Mouse (Mus musculus): Measurements from ENCODE around the gene Olfr1368. TPM values are rescaled to one million over a fixed set of nuclear protein-coding genes. Genes with fewer than 3 reads are reported as not detected.

Gene Olfr1368
- polyA plus RNA-seq, 1 experiment from 2014 or later = not detected

DNA sequence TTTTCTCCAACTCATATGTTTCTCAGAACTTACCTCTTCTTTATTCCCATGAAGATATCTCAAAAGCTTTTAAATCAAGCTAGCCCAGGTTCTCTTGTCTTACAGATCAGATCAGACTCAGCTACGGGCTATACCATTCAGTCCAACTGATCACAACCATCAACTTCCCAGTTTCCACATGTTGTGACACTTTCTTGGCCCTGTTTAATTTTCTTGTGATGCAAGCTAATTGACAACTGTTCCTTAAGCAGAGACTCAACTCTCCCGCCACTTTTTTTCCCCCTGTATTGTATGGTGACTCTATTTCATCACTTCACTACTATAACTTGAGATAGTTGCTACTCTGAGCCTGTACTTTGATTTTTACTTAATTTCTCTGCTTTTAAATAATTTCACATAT is 15.9 kb upstream of the Olfr1368 start:
- Histone ChIP-seq H3K27ac (ENCODE audit: low read length) (no peak overlapping the region), H3K36me3 (ENCODE audit: insufficient read depth, low read length) (no peaks in the 10 kb centered on the region), H3K9ac (replicated peaks; ENCODE audit: low read depth) (no peak overlapping the region), H3K4me2 (replicated peaks; ENCODE audit: low read depth, low read length) (peak overlapping the region; percentile 67; the same call in 1 of the 2 replicates), H3K9me3 (ENCODE audit: low read length) (no peaks in the 10 kb centered on the region), H3K27me3 (replicated peaks; ENCODE audit: insufficient read depth, low read length) (no peaks in the 10 kb centered on the region), H3K4me1 (ENCODE audit: insufficient read depth, low read depth, low read length) (0 out of 2 replicates have a peak, but pooled peaks cover 8% of the 10 kb centered on the region), H3K4me3 (ENCODE audit: low read depth, low read length) (peak overlapping the region; percentile 62; the same call in 1 of the 2 replicates)
- TF ChIP-seq CTCF (IDR thresholded peaks at IDR 0.05) (no peak), EP300 (IDR thresholded peaks at IDR 0.05) (no peak)
- peak; percentile 23 for DNase-seq (ENCODE audit: low spot score)
- ATAC-seq = no peak
- WGBS = 31% methylated on average over 2 of the region's 2 CpGs

DNA sequence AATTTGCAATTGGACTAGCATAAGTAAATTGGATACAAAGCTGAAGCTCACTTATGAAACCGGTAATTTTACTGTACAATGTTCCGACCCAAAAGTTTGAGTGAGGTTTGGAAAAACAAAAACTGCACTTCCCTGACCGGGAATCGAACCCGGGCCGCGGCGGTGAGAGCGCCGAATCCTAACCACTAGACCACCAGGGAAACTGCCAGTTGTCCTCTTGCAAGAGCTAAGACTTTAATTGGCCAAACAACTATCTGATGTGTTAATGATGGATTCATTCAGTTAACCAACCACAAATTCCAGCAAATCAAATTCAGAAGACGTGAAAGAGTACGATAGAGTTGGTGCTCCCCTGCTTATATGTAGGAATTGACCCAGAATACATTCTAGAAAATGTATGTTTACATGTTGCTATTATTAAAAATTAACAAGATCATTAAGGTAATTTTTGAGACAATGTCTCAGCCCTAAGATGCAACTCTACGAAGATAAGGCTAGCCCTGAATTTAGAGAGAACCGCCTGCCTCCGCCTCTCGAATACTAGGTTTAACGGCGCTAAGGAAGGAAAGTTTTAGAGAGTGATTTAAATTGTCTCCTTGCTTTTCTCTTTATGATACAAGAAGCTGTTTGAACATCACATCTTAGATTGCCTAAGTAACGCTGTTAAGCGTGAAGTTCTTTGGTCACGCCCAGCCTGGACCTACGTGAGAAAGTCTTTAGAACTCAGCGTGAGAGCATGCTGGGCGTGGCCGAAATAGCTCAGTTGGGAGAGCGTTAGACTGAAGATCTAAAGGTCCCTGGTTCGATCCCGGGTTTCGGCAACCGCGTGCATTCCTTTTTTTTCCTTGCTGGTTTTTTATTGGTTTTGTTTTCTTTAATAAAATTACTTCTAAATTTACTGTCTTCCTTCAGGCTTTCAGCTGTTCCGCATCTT is 15.3 kb upstream of the Olfr1368 start:
- TF ChIP-seq EP300 (IDR thresholded peaks at IDR 0.05) (peak; percentile 43), CTCF (IDR thresholded peaks at IDR 0.05) (no peak)
- Histone ChIP-seq H3K9ac (replicated peaks; ENCODE audit: low read depth) (no peak overlapping the region), H3K36me3 (ENCODE audit: insufficient read depth, low read length) (no peaks in the 10 kb centered on the region), H3K4me1 (ENCODE audit: insufficient read depth, low read depth, low read length) (0 out of 2 replicates have a peak, but pooled peaks cover 8% of the 10 kb centered on the region), H3K4me2 (replicated peaks; ENCODE audit: low read depth, low read length) (peak overlapping the region; percentile 67), H3K27ac (ENCODE audit: low read length) (0 out of 2 replicates have a peak overlapping the region, but pooled peaks have one; percentile 28), H3K4me3 (ENCODE audit: low read depth, low read length) (peak overlapping the region; percentile 62), H3K27me3 (replicated peaks; ENCODE audit: insufficient read depth, low read length) (no peaks in the 10 kb centered on the region), H3K9me3 (ENCODE audit: low read length) (no peaks in the 10 kb centered on the region)
- ATAC-seq (peak; percentile 93), DNase-seq (ENCODE audit: low spot score) (peak; percentile 91)
- WGBS = under 1% methylated on average over 32 of the region's 32 CpGs

DNA sequence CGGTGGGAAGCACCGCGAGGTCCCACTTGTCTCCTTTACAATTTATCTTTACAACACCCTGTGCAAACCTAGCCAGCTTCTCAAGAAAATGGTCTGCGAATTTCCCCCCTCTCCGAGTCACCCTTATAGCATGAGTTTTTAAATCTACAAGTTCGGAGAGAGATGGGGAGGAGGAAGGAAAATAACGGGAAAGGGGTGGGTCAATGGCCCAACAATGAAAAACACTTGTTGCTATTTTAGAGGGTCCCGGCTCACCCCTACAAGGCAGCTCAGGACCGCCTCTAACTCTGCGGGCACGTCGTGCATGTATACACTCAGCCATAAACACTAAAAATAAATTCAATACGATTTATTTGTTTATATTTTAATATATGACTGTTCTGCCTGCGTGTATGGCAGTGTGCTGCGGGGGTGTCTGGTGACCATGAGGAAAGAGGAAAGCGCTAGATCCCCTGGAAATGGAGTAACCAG is 14.4 kb upstream of the Olfr1368 start:
- ATAC-seq (no peak), DNase-seq (ENCODE audit: low spot score) (peak; percentile 19)
- TF ChIP-seq EP300 (IDR thresholded peaks at IDR 0.05) (no peak), CTCF (IDR thresholded peaks at IDR 0.05) (no peak)
- H3K9me3 ChIP-seq (ENCODE audit: low read length) = no peaks in the 10 kb centered on the region
- no peaks in the 10 kb centered on the region for H3K36me3 ChIP-seq (ENCODE audit: insufficient read depth, low read length)
- H3K27me3 ChIP-seq (replicated peaks; ENCODE audit: insufficient read depth, low read length) = no peaks in the 10 kb centered on the region
- no peak overlapping the region for H3K27ac ChIP-seq (ENCODE audit: low read length)
- H3K9ac ChIP-seq (replicated peaks; ENCODE audit: low read depth) = peak overlapping the region; percentile 43
- under 1% methylated on average over 16 of the region's 16 CpGs for WGBS
- peak overlapping the region; percentile 67 for H3K4me2 ChIP-seq (replicated peaks; ENCODE audit: low read depth, low read length)
- H3K4me1 ChIP-seq (ENCODE audit: insufficient read depth, low read depth, low read length) = 0 out of 2 replicates have a peak, but pooled peaks cover 8% of the 10 kb centered on the region
- H3K4me3 ChIP-seq (ENCODE audit: low read depth, low read length) = peak overlapping the region; percentile 62

DNA sequence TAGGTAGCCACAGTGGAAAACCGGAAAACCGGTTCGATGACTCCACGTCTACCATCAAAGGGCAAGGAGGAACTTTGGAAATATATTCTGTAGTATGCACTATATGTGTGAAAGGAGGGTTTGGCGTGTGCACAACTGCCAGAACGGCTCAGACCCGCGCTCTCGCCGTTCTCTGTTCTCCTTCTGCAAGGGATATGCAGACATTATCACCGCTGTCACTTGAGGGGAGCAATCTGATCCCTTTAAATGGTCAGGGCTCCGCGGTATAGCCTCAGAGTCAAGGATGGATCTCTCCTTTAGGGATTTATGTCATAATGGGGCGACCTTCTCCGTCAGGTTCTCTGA is 13.8 kb upstream of the Olfr1368 start:
- Histone ChIP-seq H3K36me3 (ENCODE audit: insufficient read depth, low read length) (no peaks in the 10 kb centered on the region), H3K4me1 (ENCODE audit: insufficient read depth, low read depth, low read length) (0 out of 2 replicates have a peak, but pooled peaks cover 8% of the 10 kb centered on the region), H3K27ac (ENCODE audit: low read length) (no peak overlapping the region), H3K27me3 (replicated peaks; ENCODE audit: insufficient read depth, low read length) (no peaks in the 10 kb centered on the region), H3K4me3 (ENCODE audit: low read depth, low read length) (peak overlapping the region; percentile 62), H3K4me2 (replicated peaks; ENCODE audit: low read depth, low read length) (peak overlapping the region; percentile 67), H3K9me3 (ENCODE audit: low read length) (no peaks in the 10 kb centered on the region), H3K9ac (replicated peaks; ENCODE audit: low read depth) (peak overlapping the region; percentile 43; the same call in 1 of the 2 replicates)
- no peak for TF ChIP-seq CTCF (IDR thresholded peaks at IDR 0.05)
- no peak for TF ChIP-seq EP300 (IDR thresholded peaks at IDR 0.05)
- under 1% methylated on average over 15 of the region's 15 CpGs for WGBS
- DNase-seq (ENCODE audit: low spot score) = peak; percentile 36
- ATAC-seq = no peak

DNA sequence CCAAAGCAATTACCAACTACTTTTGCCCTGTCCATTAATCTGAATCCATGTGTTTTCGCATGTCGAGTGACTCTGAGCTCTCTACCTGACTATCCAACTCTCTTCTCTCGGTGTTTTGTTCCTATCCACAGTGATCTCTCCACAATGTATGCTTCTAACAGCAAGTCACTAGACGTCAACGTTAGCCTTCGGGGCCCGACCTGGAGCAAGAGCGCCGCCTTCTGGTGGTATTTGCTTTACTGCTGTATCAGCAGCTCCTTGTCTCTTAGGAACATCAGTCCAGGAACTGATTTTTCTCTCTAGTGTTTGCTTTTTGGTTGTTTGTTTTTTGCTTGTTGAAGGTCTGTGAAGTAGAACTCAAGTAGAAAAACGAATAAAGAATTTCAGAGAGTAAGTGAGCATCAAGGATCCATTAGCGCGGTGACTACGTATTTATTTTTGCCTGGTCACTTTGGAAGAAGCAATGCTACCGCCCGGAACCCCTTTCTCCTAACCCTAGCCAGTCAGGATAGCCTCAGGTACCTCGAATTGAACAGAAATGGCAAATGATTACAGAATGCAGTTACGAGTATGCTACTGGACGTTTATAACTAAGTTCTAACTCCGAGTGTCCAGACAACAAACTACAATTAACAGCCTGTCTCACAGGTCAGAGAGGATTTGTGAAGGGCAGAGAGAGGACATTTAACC is 13.3 kb upstream of the Olfr1368 start:
- Histone ChIP-seq H3K27ac (ENCODE audit: low read length) (no peak overlapping the region), H3K9me3 (ENCODE audit: low read length) (no peaks in the 10 kb centered on the region), H3K4me1 (ENCODE audit: insufficient read depth, low read depth, low read length) (0 out of 2 replicates have a peak, but pooled peaks cover 8% of the 10 kb centered on the region), H3K9ac (replicated peaks; ENCODE audit: low read depth) (0 out of 2 replicates have a peak overlapping the region, but pooled peaks have one; percentile 43), H3K27me3 (replicated peaks; ENCODE audit: insufficient read depth, low read length) (no peaks in the 10 kb centered on the region), H3K4me3 (ENCODE audit: low read depth, low read length) (peak overlapping the region; percentile 62), H3K36me3 (ENCODE audit: insufficient read depth, low read length) (no peaks in the 10 kb centered on the region), H3K4me2 (replicated peaks; ENCODE audit: low read depth, low read length) (peak overlapping the region; percentile 67)
- WGBS = under 1% methylated on average over 19 of the region's 19 CpGs
- DNase-seq (ENCODE audit: low spot score) (peak; percentile 94), ATAC-seq (peak; percentile 69)
- TF ChIP-seq EP300 (IDR thresholded peaks at IDR 0.05) (peak; percentile 65), CTCF (IDR thresholded peaks at IDR 0.05) (peak; percentile 91)

DNA sequence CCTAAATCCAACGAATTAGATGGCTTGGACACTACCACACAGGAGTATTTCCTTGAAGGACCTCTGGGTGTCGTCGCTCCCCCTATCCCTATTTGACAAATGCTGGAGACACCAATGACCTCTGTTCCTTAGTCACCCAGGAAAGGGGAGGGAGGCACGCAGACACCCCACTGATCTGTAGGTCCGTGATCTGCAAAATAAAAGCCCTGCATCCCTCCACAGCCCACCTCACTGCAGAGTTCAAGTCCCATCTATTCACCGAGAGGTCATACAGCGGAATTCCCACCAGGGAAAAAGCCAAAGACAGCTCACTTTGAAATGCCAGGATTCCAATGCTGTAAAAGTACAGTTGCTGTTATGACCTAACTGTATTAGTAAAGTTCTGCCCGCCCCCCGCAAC is 12.4 kb upstream of the Olfr1368 start:
- H3K4me1 ChIP-seq (ENCODE audit: insufficient read depth, low read depth, low read length) = 0 out of 2 replicates have a peak, but pooled peaks cover 8% of the 10 kb centered on the region
- 10% methylated on average over 9 of the region's 9 CpGs for WGBS

More for the DNA sequence above, 12.4 kb upstream of the Olfr1368 start:
- no peak for DNase-seq (ENCODE audit: low spot score)
- no peaks in the 10 kb centered on the region for H3K9me3 ChIP-seq (ENCODE audit: low read length)
- TF ChIP-seq EP300 (IDR thresholded peaks at IDR 0.05) (no peak), CTCF (IDR thresholded peaks at IDR 0.05) (0 out of 2 replicates have a peak, but pooled peaks have one; percentile 19)
- no peak for ATAC-seq
- no peak overlapping the region for H3K4me3 ChIP-seq (ENCODE audit: low read depth, low read length)
- H3K4me2 ChIP-seq (replicated peaks; ENCODE audit: low read depth, low read length) = no peak overlapping the region; the same call in 1 of the 2 replicates
- no peak overlapping the region for H3K27ac ChIP-seq (ENCODE audit: low read length)
- H3K36me3 ChIP-seq (ENCODE audit: insufficient read depth, low read length) = no peaks in the 10 kb centered on the region
- no peak overlapping the region for H3K9ac ChIP-seq (replicated peaks; ENCODE audit: low read depth)
- no peaks in the 10 kb centered on the region for H3K27me3 ChIP-seq (replicated peaks; ENCODE audit: insufficient read depth, low read length)
